Mouse (Mus musculus) intestine, postnatal 0 days (tissue): ENCODE measurements around the gene Dnmt3l. TPM values are rescaled to one million over a fixed set of nuclear protein-coding genes. Genes with fewer than 3 reads are reported as not detected.
"Not testable (repeated sequence)": the region's sequence is repeated elsewhere in the genome, so short reads cannot be mapped to it uniquely, and the experiment has no call there.

Experiments used
- ATAC-seq: fragments of 200-750 bp; cut with Nextera tagmentation; 2 replicates; pipeline ENCODE4 v1.8.0; 2017; ENCODE audit warnings: mild to moderate bottlenecking, moderate TSS enrichment, moderate library complexity
- H3K27ac ChIP-seq: fragments of 300-500 bp; sonication (generic); 2 replicates; pipeline ENCODE4 v1.5.1; 2014; ENCODE audit warnings: mild to moderate bottlenecking, low read depth, low read length, moderate library complexity
- H3K27me3 ChIP-seq: fragments of 300-500 bp; sonication (generic); replicated peaks from 2 replicates; pipeline ENCODE4 v1.6.1; 2014; ENCODE audit warnings: low read length, mixed read lengths; ENCODE audit not compliant: control insufficient read depth, insufficient read depth
- H3K36me3 ChIP-seq: fragments of 300-500 bp; sonication (generic); 2 replicates; pipeline ENCODE4 v1.6.1; 2014; ENCODE audit warnings: mild to moderate bottlenecking, moderate library complexity; ENCODE audit not compliant: control insufficient read depth, insufficient read depth
- H3K4me1 ChIP-seq: fragments of 300-500 bp; sonication (generic); replicated peaks from 2 replicates; pipeline ENCODE4 v1.6.1; 2014; ENCODE audit warnings: antibody characterized with exemption, low read length, mixed read lengths; ENCODE audit not compliant: control insufficient read depth, insufficient read depth
- H3K4me2 ChIP-seq: fragments of 300-500 bp; sonication (generic); replicated peaks from 2 replicates; pipeline ENCODE4 v1.6.1; 2014; ENCODE audit warnings: low read depth, mild to moderate bottlenecking, moderate library complexity
- H3K4me3 ChIP-seq: fragments of 300-500 bp; sonication (generic); 2 replicates; pipeline ENCODE4 v1.5.1; 2014; ENCODE audit warnings: low read depth, low read length
- H3K9ac ChIP-seq: fragments of 300-500 bp; sonication (generic); 2 replicates; pipeline ENCODE4 v1.6.1; 2014; ENCODE audit warnings: mild to moderate bottlenecking, low read depth, low read length
- H3K9me3 ChIP-seq: fragments of 300-500 bp; sonication (generic); 2 replicates; pipeline ENCODE4 v1.6.1; 2016; ENCODE audit warnings: mixed run types; ENCODE audit not compliant: control insufficient read depth
- CTCF ChIP-seq: sonication (generic); IDR thresholded peaks from 2 replicates; pipeline ENCODE4 v1.5.1; 2016; ENCODE audit warnings: low read depth, mild to moderate bottlenecking, control low read depth, antibody characterized with exemption, moderate library complexity
- WGBS: fragments of 180-500 bp; shearing (Covaris S2); extraction: QIAGEN DNeasy Blood & Tissue Kit; methylation state at CpG from one replicate; pipeline ENCODE4 v1.1.7; 2014; 5-methylcytosine and 5-hydroxymethylcytosine counted together
- polyA plus RNA-seq: library from polyadenylated mRNA; unstranded; fragments of >200 nt; fragmentation: Nextera tagmentation; extraction: Ambion mirVana; gene quantifications from 2 replicates; pipeline ENCODE4 v1.2.1, GENCODE M21; 2015

The Dnmt3l gene
- polyA plus RNA-seq, 1 experiment from 2014 or later = 0.31 TPM

- H3K4me2 ChIP-seq, H3K4me3 ChIP-seq: not testable (repeated sequence)
Observed at GRCm38 (mm10) chr10:78011116-78011515, 30.6 kb upstream of the Dnmt3l start.

DNA sequence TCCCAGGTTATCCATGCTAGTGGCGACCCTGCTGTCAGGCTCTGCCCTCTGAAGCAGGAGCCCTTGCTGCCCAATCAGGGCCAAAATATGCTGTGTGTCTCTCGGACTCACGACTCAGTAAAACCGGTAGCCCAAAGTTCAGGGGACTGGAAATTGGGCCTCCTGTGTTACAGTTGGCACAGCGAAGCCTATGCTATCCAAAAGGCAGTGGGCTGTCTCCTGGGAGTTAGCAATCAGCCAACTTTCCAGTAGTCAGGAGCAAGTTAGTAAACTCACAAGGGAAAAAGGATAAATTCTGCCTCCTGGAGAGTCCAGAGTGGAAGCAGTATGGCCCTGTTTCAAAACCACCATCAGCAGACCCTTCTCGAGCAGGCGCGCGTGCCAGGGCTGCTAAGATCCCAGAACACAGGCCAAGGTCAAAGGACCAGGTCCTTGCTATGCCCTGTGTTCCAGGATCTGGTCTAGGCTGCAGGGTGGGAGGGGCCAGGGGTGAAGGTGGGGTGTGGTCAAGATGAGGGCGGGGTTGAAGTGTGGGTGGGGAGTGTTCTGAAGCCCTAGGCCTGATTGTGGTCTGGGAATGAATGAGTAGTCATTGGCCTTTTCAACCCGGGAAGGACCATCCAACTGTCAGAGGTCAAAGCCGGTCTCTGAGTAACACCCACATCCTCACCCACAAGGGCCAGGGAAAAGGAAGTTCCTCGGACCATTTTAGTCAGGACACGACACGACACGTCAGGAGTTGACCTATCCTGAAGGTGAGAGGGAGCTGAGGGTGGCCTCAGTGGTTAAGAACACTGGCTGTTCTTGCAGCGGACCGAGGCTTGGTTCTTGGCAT is 28.9 kb upstream of the Dnmt3l start:
- Histone ChIP-seq H3K4me3 (no peak overlapping the region), H3K4me1 (peaks cover 11% of the 10 kb centered on the region), H3K9me3 (no peaks in the 10 kb centered on the region), H3K27ac (no peak overlapping the region), H3K4me2 (no peak overlapping the region), H3K36me3 (no peaks in the 10 kb centered on the region), H3K27me3 (no peaks in the 10 kb centered on the region), H3K9ac (no peak overlapping the region)
- no peak for ATAC-seq
- no peak for TF ChIP-seq CTCF
- 90% methylated on average over 18 of the region's 18 CpGs for WGBS

More at GRCm38 (mm10) chr10:78011116-78011515, 30.6 kb upstream of the Dnmt3l start:
- 90% methylated on average over 5 of the region's 5 CpGs for WGBS
- not testable (repeated sequence) for H3K27ac ChIP-seq, ATAC-seq, H3K36me3 ChIP-seq, H3K9me3 ChIP-seq, H3K27me3 ChIP-seq, H3K9ac ChIP-seq
- H3K4me1 ChIP-seq = peaks cover 12% of the 10 kb centered on the region
- TF ChIP-seq CTCF = peak; percentile 36

DNA sequence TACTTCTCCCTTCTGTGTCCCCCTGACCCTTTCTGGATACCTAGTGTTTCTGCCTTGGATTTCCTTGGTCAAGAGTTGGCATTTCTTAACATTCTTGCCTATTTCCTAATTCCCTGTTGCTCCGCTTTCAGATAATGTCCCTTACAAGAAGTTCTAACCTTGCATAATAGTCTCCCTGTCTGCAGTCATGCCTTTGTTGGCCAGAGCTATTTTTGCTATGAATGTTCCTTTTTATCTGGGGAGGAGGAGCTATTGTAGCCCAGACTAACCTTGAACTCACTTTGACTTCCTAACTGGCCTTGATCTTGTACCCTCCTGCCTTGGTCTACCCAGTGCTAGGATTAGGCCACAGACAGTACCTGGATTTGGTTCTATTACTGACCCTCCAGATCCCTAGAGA is 26.3 kb upstream of the Dnmt3l start:
- 79% methylated on average over 1 of the region's 1 CpGs for WGBS
- Histone ChIP-seq H3K27ac (no peak overlapping the region), H3K27me3 (no peaks in the 10 kb centered on the region), H3K4me2 (no peak overlapping the region), H3K4me3 (no peak overlapping the region), H3K9ac (no peak overlapping the region), H3K36me3 (no peaks in the 10 kb centered on the region), H3K9me3 (no peaks in the 10 kb centered on the region), H3K4me1 (no peaks in the 10 kb centered on the region)
- no peak for TF ChIP-seq CTCF
- no peak for ATAC-seq

GRCm38 (mm10) chr10:78016366-78016765 is 25.4 kb upstream of the Dnmt3l start:
- Histone ChIP-seq H3K27ac (no peak overlapping the region), H3K4me1 (no peaks in the 10 kb centered on the region), H3K4me3 (no peak overlapping the region), H3K9me3 (no peaks in the 10 kb centered on the region), H3K4me2 (no peak overlapping the region), H3K9ac (no peak overlapping the region), H3K36me3 (no peaks in the 10 kb centered on the region), H3K27me3 (no peaks in the 10 kb centered on the region)
- ATAC-seq = no peak
- 30% methylated on average over 5 of the region's 5 CpGs for WGBS
- no peak for TF ChIP-seq CTCF

GRCm38 (mm10) chr10:78018797-78019203 is 22.9 kb upstream of the Dnmt3l start:
- no peaks in the 10 kb centered on the region for H3K4me1 ChIP-seq
- no peak overlapping the region for H3K4me3 ChIP-seq
- WGBS = 11% methylated on average over 19 of the region's 19 CpGs
- no peaks in the 10 kb centered on the region for H3K27me3 ChIP-seq
- H3K27ac ChIP-seq = no peak overlapping the region
- H3K9me3 ChIP-seq = no peaks in the 10 kb centered on the region
- peak; percentile 78 for ATAC-seq
- peak overlapping the region; percentile 63 for H3K4me2 ChIP-seq
- H3K9ac ChIP-seq = no peak overlapping the region
- no peaks in the 10 kb centered on the region for H3K36me3 ChIP-seq
- peak; percentile 96 for TF ChIP-seq CTCF

DNA sequence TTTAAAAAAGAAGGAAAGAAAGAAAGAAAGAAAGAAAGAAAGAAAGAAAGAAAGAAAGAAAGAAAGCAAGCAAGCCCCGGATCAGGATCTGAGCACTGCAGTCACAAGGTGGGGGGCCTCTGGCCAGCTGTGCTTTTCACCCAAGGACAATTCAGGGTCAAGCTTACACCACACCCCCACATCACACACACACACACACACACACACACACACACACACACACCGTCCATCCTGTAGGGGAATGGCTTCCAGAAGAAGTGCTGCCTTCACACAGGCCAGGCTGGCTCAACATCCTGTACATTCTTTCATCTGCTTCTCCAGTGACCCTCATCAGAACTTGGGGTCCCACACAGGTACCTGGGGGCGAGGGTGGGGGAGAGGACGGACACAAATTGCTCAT is 22.5 kb upstream of the Dnmt3l start:
- Histone ChIP-seq H3K9me3 (no peaks in the 10 kb centered on the region), H3K4me1 (no peaks in the 10 kb centered on the region), H3K27me3 (no peaks in the 10 kb centered on the region), H3K27ac (no peak overlapping the region), H3K4me2 (no peak overlapping the region), H3K9ac (no peak overlapping the region), H3K4me3 (no peak overlapping the region), H3K36me3 (no peaks in the 10 kb centered on the region)
- no peak for TF ChIP-seq CTCF
- 69% methylated on average over 4 of the region's 4 CpGs for WGBS
- ATAC-seq = peak; percentile 33; the same call in 1 of the 2 replicates

DNA sequence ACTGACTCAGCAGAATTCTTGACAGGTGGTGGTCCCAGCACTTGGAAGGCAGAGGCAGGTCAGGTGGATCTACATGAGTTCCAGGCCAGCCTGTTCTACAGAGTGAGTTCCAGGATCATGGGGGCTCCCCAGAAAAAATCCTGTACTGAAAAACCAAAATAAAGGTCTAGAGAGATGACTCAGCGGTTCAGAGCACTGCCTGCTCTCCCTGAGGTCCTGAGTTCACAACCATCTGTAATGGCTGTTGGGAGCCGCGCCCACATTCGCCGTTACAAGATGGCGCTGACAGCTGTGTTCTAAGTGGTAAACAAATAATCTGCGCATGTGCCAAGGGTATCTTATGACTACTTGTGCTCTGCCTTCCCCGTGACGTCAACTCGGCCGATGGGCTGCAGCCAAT is 21.8 kb upstream of the Dnmt3l start:
- not testable (repeated sequence) for H3K4me2 ChIP-seq, H3K27ac ChIP-seq, H3K9ac ChIP-seq, H3K4me1 ChIP-seq, H3K9me3 ChIP-seq, H3K4me3 ChIP-seq, ATAC-seq, H3K27me3 ChIP-seq, H3K36me3 ChIP-seq
- WGBS = 94% methylated on average over 6 of the region's 11 CpGs
